Mouse (Mus musculus) splenic B cell, adult 2 months (primary cell): Measurements from ENCODE around the gene Gprin1.

Experiments
- DNase-seq: peaks from one replicate; pipeline ENCODE4 v3.0.0-alpha.2; 2011; ENCODE audit warnings: low read depth, low spot score
- H3K27me3 ChIP-seq: 2 replicates; pipeline ENCODE4 v1.6.1; 2012; ENCODE audit warnings: mild to moderate bottlenecking, low read length, moderate library complexity, mixed read lengths; ENCODE audit not compliant: control insufficient read depth, poor library complexity, insufficient read depth, severe bottlenecking
- H3K36me3 ChIP-seq: 2 replicates; pipeline ENCODE4 v1.6.1; 2012; ENCODE audit warnings: mild to moderate bottlenecking, low read length, moderate library complexity, mixed read lengths; ENCODE audit not compliant: control insufficient read depth, poor library complexity, insufficient read depth, severe bottlenecking

The Gprin1 gene

DNA sequence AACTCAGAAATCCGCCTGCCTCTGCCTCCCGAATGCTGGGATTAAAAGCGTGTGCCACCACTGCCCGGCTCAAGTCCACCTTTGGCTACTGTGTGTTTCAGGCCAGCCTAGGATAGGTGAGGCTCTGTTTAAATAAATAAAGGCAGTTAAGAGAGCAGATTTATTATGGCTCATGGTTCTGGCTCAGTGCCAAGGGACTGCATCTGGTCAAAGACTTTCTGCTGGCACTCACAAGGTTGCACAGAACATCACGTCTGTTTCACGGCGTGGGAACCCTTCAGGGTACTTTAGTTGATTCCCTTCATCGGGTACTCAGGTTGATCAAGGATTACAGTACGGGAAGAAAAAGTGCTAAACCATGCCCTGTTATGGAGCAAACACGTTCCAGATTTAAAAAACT lies 34.7 kb downstream of the Gprin1 start:
- DNase-seq = no peak
- Histone ChIP-seq H3K27me3 (no peaks in the 10 kb centered on the region), H3K36me3 (no peaks in the 10 kb centered on the region)

DNA sequence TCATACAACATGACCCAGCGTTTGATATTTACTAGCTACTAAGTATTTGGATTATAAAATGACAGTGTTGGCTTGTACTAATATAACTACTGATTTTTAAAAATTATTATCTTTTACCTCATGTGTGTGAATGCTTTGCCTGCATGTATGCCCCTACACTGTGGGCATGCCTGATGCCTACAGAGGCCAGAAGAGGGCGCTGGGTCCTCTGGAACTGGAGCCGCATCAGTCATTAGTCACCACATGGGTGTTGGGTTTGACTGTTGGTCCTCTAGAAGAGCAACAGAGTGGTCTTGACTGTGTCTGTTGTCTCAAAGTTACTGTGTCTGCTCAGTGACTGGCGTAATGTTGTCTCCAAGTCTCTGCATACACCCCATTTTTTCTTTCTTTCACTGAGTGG lies 35.3 kb downstream of the Gprin1 start:
- Histone ChIP-seq H3K36me3 (no peaks in the 10 kb centered on the region), H3K27me3 (no peaks in the 10 kb centered on the region)
- DNase-seq = no peak

DNA sequence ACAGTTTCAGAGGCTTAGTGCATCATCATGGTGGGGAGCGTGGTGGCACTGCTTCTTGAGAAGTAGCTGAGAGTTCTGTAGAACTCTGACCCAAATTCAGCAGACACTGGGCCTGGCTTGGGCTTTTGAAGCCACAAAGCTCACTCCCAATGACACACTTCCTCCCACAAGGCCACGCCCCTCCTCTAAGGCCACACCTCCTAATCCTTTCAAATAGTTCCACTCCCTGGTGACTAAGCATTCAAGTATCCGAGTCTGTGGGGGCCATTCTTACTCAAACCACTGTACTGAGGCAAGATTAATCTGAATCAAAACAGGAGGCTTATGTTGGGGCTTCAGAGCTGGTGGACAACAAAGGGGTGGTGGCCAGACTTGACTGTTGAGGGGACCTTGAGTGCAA lies 38.8 kb downstream of the Gprin1 start:
- no peaks in the 10 kb centered on the region for H3K27me3 ChIP-seq

DNA sequence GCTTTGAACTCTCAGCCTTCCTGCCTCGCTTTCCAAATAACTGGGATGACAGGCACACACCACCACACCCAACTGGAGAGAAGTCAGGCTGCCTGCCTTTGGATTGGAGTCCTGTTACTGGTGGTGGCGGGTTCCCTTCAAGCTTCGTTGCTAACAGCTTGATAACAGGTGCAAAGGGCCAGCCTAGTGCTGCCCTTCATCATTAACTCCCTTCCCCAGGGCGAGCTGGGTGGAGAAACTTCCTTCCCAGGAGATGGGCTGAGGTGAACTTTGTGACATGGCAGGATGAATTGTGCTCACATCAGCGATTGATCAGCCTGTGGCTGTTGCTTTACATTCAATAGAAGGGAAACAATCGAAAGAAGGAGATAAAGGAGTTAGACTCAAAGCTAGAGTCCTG lies 44.8 kb downstream of the Gprin1 start:
- Histone ChIP-seq H3K36me3 (no peaks in the 10 kb centered on the region), H3K27me3 (no peaks in the 10 kb centered on the region)
- DNase-seq = no peak

More for the DNA sequence above, 38.8 kb downstream of the Gprin1 start:
- DNase-seq = no peak
- no peaks in the 10 kb centered on the region for H3K36me3 ChIP-seq

DNA sequence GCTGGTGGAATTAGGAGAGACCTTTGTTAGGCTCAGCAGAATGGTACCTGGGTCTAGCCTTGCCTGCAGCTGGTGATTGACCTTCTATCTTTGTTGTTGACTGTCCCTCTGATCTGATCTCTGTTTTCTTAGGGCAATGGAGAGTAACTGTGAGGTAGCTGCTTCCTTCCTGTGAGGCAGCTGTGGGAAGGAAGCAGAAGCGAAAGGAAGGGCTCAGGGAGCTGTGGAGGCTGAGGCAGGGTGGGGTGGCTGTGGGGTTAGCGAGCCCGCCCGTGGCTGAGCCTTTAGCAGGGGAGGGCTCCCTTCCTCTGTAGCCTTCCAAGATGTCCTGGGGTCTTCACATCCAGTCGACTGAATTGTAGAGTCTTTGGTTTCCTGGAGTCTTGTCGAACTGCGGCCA lies 47.2 kb downstream of the Gprin1 start:
- Histone ChIP-seq H3K36me3 (no peaks in the 10 kb centered on the region), H3K27me3 (no peaks in the 10 kb centered on the region)
- DNase-seq = peak; percentile 61

DNA sequence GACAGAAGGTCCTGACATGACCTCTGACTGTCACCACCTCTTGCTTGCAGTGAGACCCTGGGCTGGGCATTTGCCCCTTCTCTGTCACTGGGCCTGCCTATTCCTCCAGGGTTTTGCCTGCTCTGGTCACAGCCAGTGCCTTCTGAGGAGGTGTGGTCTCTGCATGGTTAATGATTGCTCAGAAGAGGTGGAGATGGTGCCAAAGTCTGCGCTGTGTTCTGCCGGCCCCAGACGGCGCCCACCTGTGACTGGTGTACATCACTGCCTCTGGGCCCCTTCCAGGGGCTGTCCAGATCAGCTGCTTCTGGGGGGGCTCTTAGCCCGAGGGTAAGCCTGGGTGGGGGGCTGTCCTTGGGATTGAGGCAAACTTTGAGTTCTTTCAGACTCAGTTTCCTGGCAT lies 48.4 kb downstream of the Gprin1 start, which contains the start of gene Cdhr2:
Gene Cdhr2 (plus strand): TSS at position 219 of the 400 bp plus-strand sequence.
- DNase-seq = no peak
- H3K36me3 ChIP-seq = no peaks in the 10 kb centered on the region
- H3K27me3 ChIP-seq = no peaks in the 10 kb centered on the region

DNA sequence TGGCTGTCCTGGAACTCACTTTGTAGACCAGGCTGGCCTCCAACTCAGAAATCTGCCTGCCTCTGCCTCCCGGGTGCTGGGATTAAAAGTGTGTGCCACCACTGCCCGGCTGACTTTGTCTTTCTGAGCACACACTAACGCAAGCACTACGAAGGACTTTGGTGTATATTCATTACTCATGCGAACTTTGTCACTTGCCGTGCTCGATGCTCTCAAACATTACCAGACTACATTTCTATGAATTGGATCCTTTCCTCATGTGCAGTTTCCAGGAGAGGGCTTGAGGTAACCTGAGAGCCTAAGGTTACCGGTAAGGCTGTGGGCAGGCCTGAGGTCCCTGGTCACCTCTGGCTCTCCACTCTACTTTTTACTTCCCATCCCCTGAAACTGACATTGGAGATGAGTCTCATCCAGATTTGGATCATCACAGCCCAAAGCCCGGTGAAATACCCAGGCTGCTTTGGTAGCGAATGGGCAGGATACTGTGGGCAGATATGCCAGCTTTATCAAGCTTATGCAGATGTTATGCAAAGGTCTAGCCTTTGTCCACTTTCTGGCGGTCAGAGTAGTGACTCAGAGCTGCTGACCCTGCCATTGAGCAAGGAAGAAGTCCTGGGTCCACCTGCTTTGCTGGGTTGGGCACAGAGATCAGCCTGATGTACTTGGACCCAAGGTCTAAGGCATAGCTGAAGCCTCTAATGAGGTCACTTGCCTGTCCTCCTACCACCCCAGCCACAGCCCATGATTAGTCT lies 54.0 kb downstream of the Gprin1 start:
- no peak for DNase-seq
- no peaks in the 10 kb centered on the region for H3K27me3 ChIP-seq
- no peaks in the 10 kb centered on the region for H3K36me3 ChIP-seq

DNA sequence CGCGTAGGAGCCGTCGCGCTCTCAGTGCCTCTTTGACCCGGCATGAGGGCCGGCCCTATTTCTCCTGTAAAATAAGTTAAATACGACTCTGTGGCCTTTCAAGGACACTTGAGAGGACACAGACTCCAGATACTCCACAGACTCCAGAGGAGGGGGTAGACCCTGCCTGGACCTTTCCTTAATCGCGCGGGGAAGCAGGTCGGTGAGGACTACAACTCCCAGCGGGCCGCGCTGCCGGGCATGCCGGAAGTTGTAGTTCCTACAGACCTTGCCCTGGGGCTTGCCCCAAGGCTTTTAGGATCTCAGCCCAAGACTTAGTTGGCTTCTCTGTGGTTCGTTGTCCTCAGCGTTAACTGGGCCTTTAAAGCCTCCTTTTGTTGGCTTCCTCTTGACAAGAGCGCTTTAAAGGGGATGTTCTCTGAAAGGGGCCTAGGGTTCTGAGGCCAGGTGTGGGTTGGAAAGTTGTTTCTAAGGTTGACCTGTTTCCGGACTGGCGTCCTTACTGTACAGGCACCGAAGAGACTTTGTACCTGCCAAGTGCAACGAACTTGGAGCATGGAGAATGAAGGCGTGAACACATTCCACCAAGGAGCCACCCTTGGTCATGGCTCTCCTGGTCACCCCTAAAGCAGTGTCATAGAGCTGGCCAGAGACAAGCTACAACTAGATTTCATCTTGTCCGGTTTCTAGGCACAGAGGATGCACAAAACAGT lies 55.2 kb downstream of the Gprin1 start:
- no peaks in the 10 kb centered on the region for H3K36me3 ChIP-seq
- DNase-seq = no peak

DNA sequence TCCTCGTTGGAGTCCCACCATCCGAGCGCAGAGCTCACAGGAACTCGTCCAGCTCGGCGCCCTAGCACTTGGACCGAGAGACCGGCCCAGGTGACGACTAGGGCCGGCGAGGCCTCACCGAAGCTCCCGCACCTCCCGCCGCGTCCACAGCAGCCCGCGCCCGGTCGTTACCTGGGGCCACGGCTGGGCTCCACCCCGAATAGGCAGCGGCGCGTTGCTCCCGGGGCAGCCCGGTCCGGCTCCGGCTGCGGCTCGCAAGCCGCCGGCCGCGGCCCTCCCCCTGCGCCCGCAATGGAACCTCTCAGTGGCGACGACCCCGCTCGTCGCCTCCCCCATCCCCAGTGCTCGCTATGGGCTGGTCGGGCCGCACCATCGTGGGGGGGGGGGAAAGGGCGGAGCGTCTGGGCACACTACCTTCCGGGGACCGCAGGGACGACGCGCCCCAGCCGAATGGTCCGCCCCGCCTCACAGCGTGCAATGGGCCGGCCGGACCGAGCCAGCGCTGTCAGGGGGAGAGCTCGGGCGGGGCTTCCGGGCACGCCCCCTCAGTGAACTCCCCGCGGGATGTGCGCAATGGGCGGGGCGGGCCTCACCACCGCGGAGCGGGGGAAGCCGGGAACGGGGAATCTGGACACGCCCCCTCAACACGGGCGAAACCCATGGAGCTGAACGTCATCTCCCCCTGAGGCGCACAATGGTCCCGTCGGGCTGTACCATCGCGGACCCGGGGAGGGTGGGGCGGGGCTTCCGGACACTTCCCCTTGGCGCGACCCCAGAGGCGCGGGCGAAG lies 55.9 kb downstream of the Gprin1 start, which contains the start of gene Rnf44:
Gene Rnf44 (minus strand): TSS at position 350 of the 790 bp plus-strand sequence.
- peak; percentile 100 for DNase-seq
- no peaks in the 10 kb centered on the region for H3K36me3 ChIP-seq
- H3K27me3 ChIP-seq = no peaks in the 10 kb centered on the region

More for the DNA sequence above, 55.2 kb downstream of the Gprin1 start:
- no peaks in the 10 kb centered on the region for H3K27me3 ChIP-seq

DNA sequence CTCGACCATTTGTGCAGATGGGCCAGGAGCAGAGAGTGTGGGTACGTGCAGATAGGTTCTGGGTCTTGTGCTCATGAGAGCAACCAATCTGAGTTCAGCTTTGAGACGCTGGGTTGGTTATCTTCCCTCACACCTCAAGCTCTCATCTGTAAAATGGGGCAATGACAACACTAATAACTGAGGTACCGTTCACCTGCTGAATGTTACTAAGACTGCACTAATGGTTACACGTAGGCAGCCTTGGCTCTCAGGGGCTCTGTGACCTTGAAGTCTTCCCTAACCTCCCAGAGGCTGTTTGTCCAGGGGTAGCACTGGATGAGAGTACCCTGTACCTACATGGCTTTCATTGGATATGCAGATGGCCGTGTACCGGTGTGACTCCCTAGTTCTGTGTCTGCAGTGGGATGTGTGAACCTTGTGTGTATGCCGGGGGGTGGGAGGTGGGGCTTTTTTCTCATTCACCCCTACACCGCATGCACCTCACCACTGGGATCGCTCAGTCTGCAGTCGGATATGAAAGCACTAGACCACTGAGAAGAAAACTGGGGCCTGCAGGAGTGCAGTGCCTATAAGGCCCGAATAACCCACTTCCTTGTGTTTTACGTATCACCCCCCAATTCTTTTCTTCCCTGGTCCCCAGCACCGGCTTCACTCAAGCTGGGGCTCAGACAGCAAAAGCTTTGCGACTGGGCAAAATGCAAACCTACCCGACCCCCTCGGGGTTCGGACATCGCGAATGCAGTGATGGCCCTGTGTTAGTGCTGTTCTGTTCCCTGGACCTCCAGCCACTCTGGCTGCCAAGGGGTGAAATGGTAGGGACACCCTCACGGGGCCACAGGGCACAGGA lies 56.7 kb downstream of the Gprin1 start:
- no peak for DNase-seq
- Histone ChIP-seq H3K36me3 (no peaks in the 10 kb centered on the region), H3K27me3 (no peaks in the 10 kb centered on the region)

DNA sequence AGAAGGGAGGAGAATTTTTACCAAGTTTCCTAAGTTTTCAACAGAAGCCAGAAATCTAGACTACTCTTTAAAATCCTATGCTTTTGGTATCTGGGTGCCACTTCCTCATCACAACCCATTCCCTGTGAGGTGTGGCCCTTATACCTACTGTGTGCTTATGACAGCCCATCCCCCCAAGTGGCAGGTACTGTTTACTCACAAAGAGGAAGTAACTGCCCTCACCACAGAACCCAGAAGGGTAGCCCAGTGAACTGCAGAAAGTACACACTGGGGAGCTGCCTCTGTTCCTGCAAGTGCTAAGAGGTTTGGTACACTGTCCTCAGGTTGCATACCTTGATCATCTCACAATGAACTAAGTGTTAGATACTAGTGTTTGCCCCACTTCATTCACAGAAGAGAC lies 57.9 kb downstream of the Gprin1 start:
- peak; percentile 82 for DNase-seq
- Histone ChIP-seq H3K36me3 (no peaks in the 10 kb centered on the region), H3K27me3 (no peaks in the 10 kb centered on the region)

DNA sequence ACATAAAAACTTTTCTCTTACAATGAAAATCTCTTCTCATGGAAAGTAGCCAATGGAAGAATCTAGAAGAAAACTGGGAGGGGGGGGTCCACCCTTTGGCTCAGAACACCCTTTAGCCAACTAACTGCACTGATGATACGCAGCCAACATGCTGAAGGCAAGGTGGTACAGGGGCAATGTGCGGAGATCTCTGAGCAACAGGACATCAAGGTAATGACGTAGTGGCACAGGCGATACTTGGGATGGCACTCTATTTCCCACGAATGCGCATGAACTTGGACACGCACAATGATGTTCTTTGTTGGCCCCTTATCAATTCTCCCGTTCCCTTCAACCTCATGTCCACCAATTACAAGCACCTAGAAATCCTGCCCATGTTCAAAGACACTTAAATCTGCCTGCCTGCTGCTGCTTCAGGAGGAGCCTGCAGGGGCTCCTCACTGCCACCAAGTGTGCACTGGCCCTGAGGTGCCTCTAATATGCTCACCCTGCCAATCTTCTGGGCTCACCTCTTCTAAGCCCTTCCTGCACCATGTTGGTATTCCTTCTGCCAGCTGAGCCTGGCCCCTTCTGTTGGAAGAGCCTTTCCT lies 59.4 kb downstream of the Gprin1 start:
- no peaks in the 10 kb centered on the region for H3K27me3 ChIP-seq
- no peaks in the 10 kb centered on the region for H3K36me3 ChIP-seq
- no peak for DNase-seq

DNA sequence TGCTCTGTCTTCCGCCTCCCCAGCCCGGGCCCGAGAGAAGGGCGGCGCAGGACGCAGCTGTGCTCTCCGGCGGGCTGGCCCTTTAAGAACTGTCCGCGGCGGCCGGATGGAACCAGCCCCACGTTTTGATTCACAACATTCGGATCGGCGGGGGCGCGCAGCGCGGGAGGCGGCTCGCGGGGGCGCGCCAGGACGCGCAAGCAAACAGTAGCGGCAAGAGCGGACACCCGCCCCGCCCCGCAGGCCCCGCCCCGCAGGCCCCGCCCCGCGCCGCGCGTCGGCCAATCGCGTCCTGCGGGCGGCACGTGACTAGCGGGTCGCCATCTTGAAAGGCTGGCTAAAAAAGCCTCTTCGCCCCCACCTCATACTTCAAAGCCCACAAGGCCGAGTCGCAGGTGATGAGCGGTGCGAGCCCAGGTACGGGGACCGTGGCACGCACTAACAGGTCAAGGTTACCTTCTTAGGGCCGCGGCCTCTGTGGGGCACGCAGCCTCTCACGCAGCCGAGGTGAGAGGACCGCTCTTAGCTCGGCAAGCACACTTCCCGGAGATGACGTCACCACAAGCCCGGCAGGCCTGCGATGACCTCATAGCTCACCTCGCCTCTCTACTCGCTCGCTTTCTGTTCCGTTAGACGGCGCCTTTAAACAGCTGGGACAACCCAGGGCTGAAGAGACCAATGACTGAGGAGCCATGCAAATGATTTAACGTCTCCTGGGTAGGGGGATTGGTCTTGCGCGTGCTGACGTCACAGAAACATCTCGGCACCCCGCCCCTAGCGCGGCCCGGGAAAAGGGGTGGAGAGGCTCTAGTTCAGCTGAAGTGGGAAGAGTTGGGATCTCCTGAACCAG lies 61.9 kb downstream of the Gprin1 start:
- DNase-seq = peak; percentile 98
- peaks cover 10% of the 10 kb centered on the region for H3K36me3 ChIP-seq
- no peaks in the 10 kb centered on the region for H3K27me3 ChIP-seq
